Mouse (Mus musculus) G1E (cell line): Measurements from ENCODE around the gene Gpr152. TPM values are rescaled to one million over a fixed set of nuclear protein-coding genes. Genes with fewer than 3 reads are reported as not detected.

Experiments
- ATAC-seq: 2 replicates; pipeline ENCODE4 v1.8.0; 2016; ENCODE audit warnings: mild to moderate bottlenecking; ENCODE audit not compliant: insufficient number of reproducible peaks, poor library complexity, low FRiP score, severe bottlenecking; ENCODE audit errors: extremely low read depth
- DNase-seq: peaks from one replicate; pipeline ENCODE4 v3.0.0; 2012; ENCODE audit warnings: low spot score
- H3K27me3 ChIP-seq: 2 replicates; pipeline ENCODE4 v1.6.1; 2012; ENCODE audit warnings: mild to moderate bottlenecking, low read length, inconsistent platforms; ENCODE audit not compliant: insufficient read depth
- H3K36me3 ChIP-seq: replicated peaks from 2 replicates; pipeline ENCODE3; 2012; ENCODE audit warnings: mild to moderate bottlenecking, inconsistent platforms
- H3K4me1 ChIP-seq: 2 replicates; pipeline ENCODE4 v1.6.1; 2012; ENCODE audit warnings: low read depth, low read length, inconsistent platforms, mixed read lengths; ENCODE audit not compliant: insufficient read depth
- H3K4me3 ChIP-seq: 2 replicates; pipeline ENCODE4 v1.5.1; 2012; ENCODE audit warnings: low read depth, mild to moderate bottlenecking, inconsistent platforms, low read length, moderate library complexity, mixed read lengths
- H3K9me3 ChIP-seq: replicated peaks from 2 replicates; pipeline ENCODE4 v1.6.1; 2012; ENCODE audit warnings: inconsistent platforms
- CTCF ChIP-seq: IDR thresholded peaks from 2 replicates; pipeline ENCODE4 v1.5.1; 2012; ENCODE audit warnings: low read depth, low read length, inconsistent platforms, mixed read lengths
- GATA1 ChIP-seq: IDR thresholded peaks from 2 replicates; pipeline ENCODE4 v1.6.1; 2012; ENCODE audit warnings: borderline replicate concordance, low read length, inconsistent platforms, mixed read lengths
- GATA2 ChIP-seq: IDR thresholded peaks from 2 replicates; pipeline ENCODE4 v1.6.1; 2012; ENCODE audit warnings: low read depth, low read length, inconsistent platforms, borderline replicate concordance
- POLR2AphosphoS5 ChIP-seq: IDR thresholded peaks from 2 replicates; pipeline ENCODE4 v1.6.1; 2012; ENCODE audit warnings: low read depth, low read length, inconsistent platforms; ENCODE audit not compliant: insufficient replicate concordance
- TAL1 ChIP-seq: conservative IDR thresholded peaks from 2 replicates; pipeline ENCODE4 v1.6.1; 2012; ENCODE audit warnings: low read depth, low read length, inconsistent platforms, mixed read lengths
- polyA plus RNA-seq: library from polyadenylated mRNA; stranded (reverse); fragments of >175 nt; gene quantifications from 2 replicates; pipeline ENCODE4 v1.2.3, GENCODE M21; 2012
- total RNA-seq, 2 experiments: library from RNA; stranded (forward) in 1 of 2; stranded (reverse) in 1 of 2; fragments of 200-1000 nt in 1 of 2; fragments of >200 nt in 1 of 2; fragmentation: Nextera tagmentation in 1 of 2; gene quantifications; 2 replicates each; pipeline ENCODE4 v1.2.3; 2014 to 2017

The Gpr152 gene
- total and polyA plus RNA-seq, 3 experiments = 0.11 TPM; not detected in 2

GRCm38 (mm10) chr19:4145936-4146335 lies 6.3 kb downstream of the Gpr152 start:
- H3K9me3 ChIP-seq = no peaks in the 10 kb centered on the region
- DNase-seq (no peak), ATAC-seq (no peak)
- peaks cover 27% of the 10 kb centered on the region for H3K27me3 ChIP-seq
- H3K4me1 ChIP-seq = peaks cover 42% of the 10 kb centered on the region
- peaks cover 19% of the 10 kb centered on the region for H3K36me3 ChIP-seq
- TF ChIP-seq POLR2AphosphoS5 (no peak), GATA2 (no peak), TAL1 (no peak), GATA1 (no peak), CTCF (no peak)
- H3K4me3 ChIP-seq = no peak overlapping the region

DNA sequence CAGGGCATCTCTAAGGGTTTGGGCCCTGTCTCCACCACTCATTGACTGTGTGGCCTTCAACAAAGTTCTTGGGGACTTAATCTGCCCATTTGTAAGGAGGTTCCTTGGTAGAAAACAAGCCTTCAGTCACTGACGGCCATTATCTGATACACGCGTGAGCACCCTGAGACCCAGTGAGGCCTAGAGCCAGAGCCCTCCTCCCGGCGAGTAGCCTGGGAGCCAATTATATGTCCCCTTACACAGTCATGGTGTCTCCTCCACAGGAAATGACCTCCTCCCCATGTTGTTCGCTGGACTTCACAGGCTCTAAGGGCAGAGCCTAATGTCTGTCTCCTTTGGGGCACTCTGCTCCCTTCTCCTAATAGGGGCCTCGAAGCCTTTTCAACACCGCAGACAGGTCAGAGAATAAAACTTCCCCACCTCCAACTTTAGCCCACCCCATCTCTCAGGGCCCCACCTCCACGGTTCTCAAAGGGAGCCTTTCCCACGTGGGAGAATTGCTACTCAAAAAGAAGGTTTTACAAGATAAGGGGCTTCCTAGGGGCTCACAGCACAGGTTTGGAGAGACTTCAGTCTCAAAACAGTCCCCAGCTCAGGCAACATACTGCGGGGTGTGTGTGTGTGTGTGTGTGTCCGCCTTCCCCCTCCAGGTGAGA lies 6.9 kb downstream of the Gpr152 start:
- Histone ChIP-seq H3K4me3 (no peak overlapping the region), H3K9me3 (no peaks in the 10 kb centered on the region), H3K36me3 (peaks cover 24% of the 10 kb centered on the region), H3K4me1 (peaks cover 45% of the 10 kb centered on the region), H3K27me3 (peaks cover 22% of the 10 kb centered on the region)
- ATAC-seq (no peak), DNase-seq (no peak)
- TF ChIP-seq GATA2 (no peak), TAL1 (no peak)

DNA sequence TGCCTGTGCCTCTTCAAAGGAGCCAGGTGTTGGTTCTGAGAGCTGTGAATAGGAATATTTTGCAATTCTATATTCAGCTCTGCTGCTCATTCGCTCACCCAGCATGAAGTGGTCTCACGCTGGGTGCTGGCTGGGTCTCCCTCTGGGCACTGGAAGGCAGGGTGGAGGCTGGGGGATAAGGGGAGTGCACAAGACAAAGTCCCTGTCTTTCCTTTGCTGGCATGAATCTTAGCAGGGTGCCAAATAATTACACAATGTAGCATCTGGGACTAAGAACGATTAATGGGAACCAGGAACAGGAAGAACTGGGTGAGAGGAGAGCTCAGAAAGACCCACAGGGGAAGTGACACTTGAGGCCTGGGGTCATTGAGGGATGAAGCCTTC lies 7.4 kb downstream of the Gpr152 start:
- H3K4me3 ChIP-seq = no peak overlapping the region
- ATAC-seq (no peak), DNase-seq (no peak)
- H3K36me3 ChIP-seq = peaks cover 29% of the 10 kb centered on the region
- H3K9me3 ChIP-seq = no peaks in the 10 kb centered on the region
- peaks cover 45% of the 10 kb centered on the region for H3K4me1 ChIP-seq
- peaks cover 22% of the 10 kb centered on the region for H3K27me3 ChIP-seq
- TF ChIP-seq GATA1 (no peak), POLR2AphosphoS5 (no peak), CTCF (no peak), TAL1 (no peak), GATA2 (no peak)

DNA sequence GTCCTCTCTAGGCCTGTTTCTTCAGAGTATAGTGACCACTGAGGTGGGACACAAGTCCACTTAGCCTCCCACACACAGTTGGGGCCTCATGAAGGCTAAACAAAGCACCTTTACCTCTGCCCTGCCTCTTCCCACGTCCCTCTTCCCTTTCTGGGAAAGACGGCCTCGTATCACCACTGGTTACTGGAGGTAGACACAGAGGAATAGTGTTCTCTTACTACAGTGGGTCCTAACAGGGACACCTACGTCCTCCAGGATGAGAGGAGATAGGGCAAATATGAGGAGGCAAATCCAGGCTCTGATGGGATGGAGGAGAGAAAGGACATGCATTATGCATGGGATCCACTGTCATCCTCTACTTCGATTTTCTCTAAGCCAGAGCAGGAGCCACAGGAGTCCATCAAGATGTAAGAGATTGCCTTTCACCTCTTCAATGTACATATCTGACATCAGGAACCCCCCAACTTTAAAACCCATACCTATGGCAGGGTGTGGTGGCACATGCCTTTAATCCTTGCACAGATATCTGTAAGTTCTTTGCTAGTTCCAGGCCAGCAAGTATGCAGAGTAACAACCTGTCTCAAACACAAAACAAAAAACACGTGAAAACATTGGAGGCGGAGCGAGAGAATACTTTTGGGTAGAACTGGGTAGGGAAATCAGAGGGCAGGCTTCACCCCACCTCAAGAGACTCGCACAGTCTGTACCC lies 8.3 kb downstream of the Gpr152 start:
- ATAC-seq (no peak), DNase-seq (no peak)
- H3K9me3 ChIP-seq = no peaks in the 10 kb centered on the region
- H3K4me1 ChIP-seq = peaks cover 46% of the 10 kb centered on the region
- H3K27me3 ChIP-seq = peaks cover 14% of the 10 kb centered on the region
- peak overlapping the region; percentile 82 for H3K4me3 ChIP-seq
- H3K36me3 ChIP-seq = peaks cover 39% of the 10 kb centered on the region
- TF ChIP-seq CTCF (no peak), TAL1 (no peak), GATA2 (no peak), GATA1 (no peak), POLR2AphosphoS5 (no peak)

DNA sequence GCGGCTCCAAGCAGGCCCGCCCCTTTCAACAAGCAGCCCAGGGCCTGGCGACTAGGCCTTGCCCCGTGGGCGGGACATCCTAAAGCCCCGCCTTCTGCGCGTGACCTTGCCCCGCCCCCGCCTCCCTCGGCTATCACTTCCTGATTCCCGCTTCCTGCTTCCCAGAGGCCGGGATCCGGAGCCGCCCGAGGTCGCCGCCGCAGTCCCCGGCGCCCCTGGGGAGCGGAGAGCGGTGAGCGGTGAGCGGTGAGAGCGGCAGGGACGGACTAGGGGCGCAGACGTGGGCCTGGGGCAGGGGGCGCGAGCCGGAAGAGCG lies 8.9 kb downstream of the Gpr152 start, which contains the start of gene Coro1b:
TSS of gene Coro1b (plus strand) at position 129 of the 316 bp plus-strand sequence.
- TF ChIP-seq TAL1 = no peak
- Histone ChIP-seq H3K27me3 (peaks cover 9% of the 10 kb centered on the region; the same call in 1 of the 2 replicates), H3K36me3 (peaks cover 44% of the 10 kb centered on the region), H3K4me1 (peaks cover 50% of the 10 kb centered on the region), H3K4me3 (peak within 1 kb of the TSS; percentile 82), H3K9me3 (no peaks in the 10 kb centered on the region)
- DNase-seq (peak; percentile 91), ATAC-seq (peak; percentile 92)

DNA sequence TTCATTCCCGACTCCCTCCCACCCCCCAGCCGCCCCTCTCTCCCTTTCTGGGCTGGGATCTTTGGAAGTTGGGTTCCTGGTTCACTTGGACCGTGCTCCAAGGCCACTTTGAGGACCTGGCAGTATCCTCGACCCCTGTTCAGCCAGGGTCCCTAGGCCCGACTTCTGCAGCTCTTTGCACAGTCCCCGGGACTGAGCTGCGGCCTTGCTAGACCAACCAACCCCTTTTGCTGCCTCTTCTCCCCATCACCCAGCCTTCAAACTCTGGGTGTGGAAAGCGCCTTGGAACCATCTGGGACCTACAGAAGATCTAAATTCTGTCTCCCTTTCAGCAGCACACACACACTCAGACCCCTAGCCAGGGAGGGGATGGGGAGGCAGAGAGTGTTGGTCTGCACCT lies 9.2 kb downstream of the Gpr152 start:
- H3K9me3 ChIP-seq = no peaks in the 10 kb centered on the region
- TF ChIP-seq POLR2AphosphoS5 (no peak), GATA1 (no peak), GATA2 (no peak)
- peaks cover 6% of the 10 kb centered on the region; the same call in 1 of the 2 replicates for H3K27me3 ChIP-seq
- peaks cover 47% of the 10 kb centered on the region for H3K36me3 ChIP-seq
- H3K4me3 ChIP-seq = peak overlapping the region; percentile 82
- no peak for DNase-seq
- peaks cover 52% of the 10 kb centered on the region for H3K4me1 ChIP-seq
- no peak for ATAC-seq
